ENCODE assay signal across 20 mouse cellular contexts in genomic region chr15:102080429-102080828, GRCm38 (mm10). TPM values are rescaled to one million over a fixed set of nuclear protein-coding genes. Genes with fewer than 3 reads are reported as not detected.
DNase-seq lines count a peak whose midpoint lies in the region; ATAC-seq and TF ChIP-seq lines count a peak whose summit lies in the region.
"Had no signal": no experiment of that assay in that cellular context is flagged by ENCODE, and none has a peak within 500 bp of the region (broad histone marks: within the 10 kb centered on the region; RNA-seq: fewer than 3 reads in every experiment).

No protein-coding gene starts in this region.

- TF ChIP-seq EP300 in CH12.LX (IDR thresholded peaks at IDR 0.05; ENCODE audit: low read length) = no peak

- in situ Hi-C loops in CH12.LX (cut with MboI; ENCODE audit: low pct_ligation_motif_present, low pct_unique_long_range_greater_than_20kb, low sequenced_read_pairs) = no loop called here

- H3K36me3 ChIP-seq in forebrain, postnatal 0 days (ENCODE audit: insufficient read depth) = peaks cover 30% of the 10 kb centered on the region
- peaks cover 36% of the 10 kb centered on the region for H3K36me3 ChIP-seq in forebrain, embryonic 13.5 days (ENCODE audit: poor library complexity, severe bottlenecking)
- H3K36me3 ChIP-seq in CH12.LX (replicated peaks in 1 of 2; ENCODE audit: control insufficient read depth in 1 of 2, insufficient read depth in 1 of 2, low read length in 1 of 2) = peaks cover 39 to 77% of the 10 kb centered on the region in 2 experiments
- peaks cover 20% of the 10 kb centered on the region for H3K36me3 ChIP-seq in intestine, postnatal 0 days (ENCODE audit: control insufficient read depth, insufficient read depth)

- peaks cover 7% of the 10 kb centered on the region for H3K4me1 ChIP-seq in forebrain, postnatal 0 days (ENCODE audit: insufficient read depth)
- peaks cover 10% of the 10 kb centered on the region for H3K4me1 ChIP-seq in forebrain, embryonic 13.5 days
- H3K4me1 ChIP-seq in CH12.LX (ENCODE audit: control insufficient read depth in 1 of 2, insufficient read depth in 2 of 2) = peaks cover 7 to 65% of the 10 kb centered on the region in 2 experiments
- H3K4me1 ChIP-seq in intestine, postnatal 0 days (replicated peaks; ENCODE audit: control insufficient read depth, insufficient read depth, low read length) = no peaks in the 10 kb centered on the region

- no peak overlapping the region for H3K4me3 ChIP-seq in forebrain, postnatal 0 days (ENCODE audit: low read depth, low read length)
- H3K4me3 ChIP-seq in forebrain, embryonic 13.5 days = no peak overlapping the region
- no peak overlapping the region for H3K4me3 ChIP-seq in layer of hippocampus, adult 2 months
- no peak overlapping the region for H3K4me3 ChIP-seq in CH12.LX (replicated peaks in 1 of 3; ENCODE audit: low read depth in 2 of 3, low read length in 2 of 3, poor library complexity in 1 of 3)
- H3K4me3 ChIP-seq in intestine, postnatal 0 days (ENCODE audit: low read depth, low read length) = no peak overlapping the region
- H3K4me3 ChIP-seq: heart, embryonic 12.5 days; limb, embryonic 13.5 days had no signal

- no peak overlapping the region for H3K27ac ChIP-seq in forebrain, postnatal 0 days (ENCODE audit: low read depth, low read length)
- no peak overlapping the region for H3K27ac ChIP-seq in forebrain, embryonic 13.5 days
- no peak overlapping the region for H3K27ac ChIP-seq in layer of hippocampus, adult 2 months
- 0 out of 2 replicates have a peak overlapping the region, but pooled peaks have one; percentile 26 for H3K27ac ChIP-seq in CH12.LX (ENCODE audit: insufficient read depth, low read depth)
- H3K27ac ChIP-seq in intestine, postnatal 0 days (ENCODE audit: low read depth, low read length) = no peak overlapping the region
- H3K27ac ChIP-seq: limb, embryonic 13.5 days; liver, embryonic 14.5 days had no signal

- no peak for DNase-seq in forebrain, postnatal 0 days
- no peak for DNase-seq in layer of hippocampus, adult 2 months (ENCODE audit: low spot score in 2 of 2)
- no peak for DNase-seq in layer of hippocampus, postnatal 25 days (ENCODE audit: extremely low spot score in 1 of 2, low spot score in 1 of 2)
- peak; percentile 74 for DNase-seq in CH12.LX (ENCODE audit: extremely low read depth)
- no peak for DNase-seq in adrenal gland, adult 2 months
- DNase-seq: adrenal gland, postnatal 25 days; cerebellum, adult 11-12 months; cerebellum, postnatal 14 days; kidney, adult 8-10 months; kidney, postnatal 4 days; lung, postnatal 14 days; retina, postnatal 1 day; thymus, postnatal 4 days had no signal

- H3K9ac ChIP-seq in forebrain, postnatal 0 days = no peak overlapping the region
- no peak overlapping the region for H3K9ac ChIP-seq in forebrain, embryonic 13.5 days
- peak overlapping the region; percentile 28; the same call in 1 of the 2 replicates for H3K9ac ChIP-seq in CH12.LX (ENCODE audit: insufficient read depth, low read depth)
- H3K9ac ChIP-seq in intestine, postnatal 0 days (ENCODE audit: low read depth, low read length) = no peak overlapping the region
- H3K9ac ChIP-seq: heart, embryonic 12.5 days; limb, embryonic 13.5 days; liver, embryonic 14.5 days had no signal

- WGBS in forebrain, postnatal 0 days = 58% methylated on average over 2 of the region's 2 CpGs
- WGBS in forebrain, embryonic 13.5 days = 73% methylated on average over 2 of the region's 2 CpGs
- 62% methylated on average over 2 of the region's 2 CpGs for whole genome bisulfite sequencing in intestine, postnatal 0 days

- TF ChIP-seq RAD21 in CH12.LX (IDR thresholded peaks at IDR 0.05; ENCODE audit: low read depth, low read length) = no peak; the same call in 1 of the 2 replicates

- 0 out of 2 replicates have a peak, but pooled peaks have one; percentile 23 for TF ChIP-seq POLR2A in CH12.LX (IDR thresholded peaks at IDR 0.05; ENCODE audit: low read depth, low read length)

- dilution Hi-C loops in CH12.LX (cut with MboI; ENCODE audit: extremely low pct_ligation_motif_present, extremely low pct_unique_long_range_greater_than_20kb, low sequenced_read_pairs) = no loop called here

- no peak overlapping the region for H3K4me2 ChIP-seq in forebrain, postnatal 0 days (ENCODE audit: low read depth)
- no peak overlapping the region for H3K4me2 ChIP-seq in forebrain, embryonic 13.5 days
- peak overlapping the region; percentile 51 for H3K4me2 ChIP-seq in CH12.LX (ENCODE audit: insufficient read depth, low read depth, poor library complexity, severe bottlenecking)
- no peak overlapping the region for H3K4me2 ChIP-seq in intestine, postnatal 0 days (replicated peaks; ENCODE audit: low read depth)
- H3K4me2 ChIP-seq: heart, embryonic 12.5 days; limb, embryonic 13.5 days had no signal

- H3K27me3 ChIP-seq in forebrain, postnatal 0 days (ENCODE audit: insufficient read depth, low read length) = no peaks in the 10 kb centered on the region
- no peaks in the 10 kb centered on the region for H3K27me3 ChIP-seq in forebrain, embryonic 13.5 days
- H3K27me3 ChIP-seq in CH12.LX (replicated peaks) = no peaks in the 10 kb centered on the region
- H3K27me3 ChIP-seq in intestine, postnatal 0 days (replicated peaks; ENCODE audit: control insufficient read depth, insufficient read depth, low read length) = no peaks in the 10 kb centered on the region
- H3K27me3 ChIP-seq: heart, embryonic 12.5 days; limb, embryonic 13.5 days had no signal

- ATAC-seq in forebrain, postnatal 0 days = no peak
- ATAC-seq in forebrain, embryonic 13.5 days = no peak
- no peak for ATAC-seq in intestine, postnatal 0 days
- ATAC-seq in erythroid progenitor cell, adult 5-6 weeks (replicated peaks; ENCODE audit: low FRiP score, poor library complexity, severe bottlenecking) = no peak
- ATAC-seq: hindbrain, embryonic 16.5 days had no signal

- peaks cover 88% of the 10 kb centered on the region for H3K79me2 ChIP-seq in CH12.LX (replicated peaks; ENCODE audit: control insufficient read depth, extremely low read depth, insufficient read depth, poor library complexity, severe bottlenecking)

- TF ChIP-seq CTCF in forebrain, postnatal 0 days (IDR thresholded peaks at IDR 0.05; ENCODE audit: low read depth) = peak; percentile 31
- TF ChIP-seq CTCF in layer of hippocampus, adult 2 months (conservative IDR thresholded peaks at IDR 0.05) = peak; percentile 54
- peak; percentile 16 to 45; a peak in 3 of 4 replicates for TF ChIP-seq CTCF in CH12.LX (conservative IDR thresholded peaks at IDR 0.05 in 1 of 2, IDR thresholded peaks at IDR 0.05 in 1 of 2; ENCODE audit: low read depth in 2 of 2, low read length in 2 of 2)
- peak; percentile 48 for TF ChIP-seq CTCF in intestine, postnatal 0 days (IDR thresholded peaks at IDR 0.05; ENCODE audit: low read depth)

- H3K9me3 ChIP-seq in forebrain, postnatal 0 days (ENCODE audit: low read length) = no peaks in the 10 kb centered on the region
- no peaks in the 10 kb centered on the region for H3K9me3 ChIP-seq in forebrain, embryonic 13.5 days (replicated peaks)
- H3K9me3 ChIP-seq in CH12.LX (replicated peaks; ENCODE audit: low read length) = no peaks in the 10 kb centered on the region
- H3K9me3 ChIP-seq in intestine, postnatal 0 days (ENCODE audit: control insufficient read depth) = no peaks in the 10 kb centered on the region
- H3K9me3 ChIP-seq: heart, embryonic 12.5 days; limb, embryonic 13.5 days had no signal

RNA-seq across cellular contexts. Expression of gene Eif4b, which starts 6.9 kb away (rescaled TPM):
- total RNA-seq in forebrain, postnatal 0 days (2014; rRNA removed) = 187 and 194 TPM in 2 replicates
- 69.7 and 72.8 TPM in 2 replicates for polyA plus RNA-seq in forebrain, postnatal 0 days (2015; fragmentation: Nextera tagmentation; extraction: Ambion mirVana)
- polyA plus RNA-seq in forebrain, embryonic 13.5 days (2015; fragmentation: Nextera tagmentation; extraction: Ambion mirVana) = 90.5 and 102 TPM in 2 replicates
- total RNA-seq in layer of hippocampus, adult 2 months (2021) = 100 to 1,000 TPM; 196 to 199 TPM
- 100 to 1,000 TPM; 182 to 188 TPM for total RNA-seq in layer of hippocampus, postnatal 25 days (2021)
- total RNA-seq in CH12.LX (2012; rRNA removed) (507 and 555 TPM in 2 replicates), CH12.LX (2014; rRNA removed) (492 and 536 TPM in 2 replicates)
- 652 and 950 TPM in 2 replicates for polyA plus RNA-seq in CH12.LX (2012; ENCODE audit: insufficient read length, low read depth)
- 47.8 and 53.0 TPM in 2 replicates for polyA plus RNA-seq in intestine, postnatal 0 days (2015; fragmentation: Nextera tagmentation; extraction: Ambion mirVana)
- total RNA-seq in erythroid progenitor cell, adult 5-6 weeks (2015; ENCODE audit: low replicate concordance) = 34.2 and 49.9 TPM in 2 replicates
- 89.8 and 92.8 TPM in 2 replicates for total RNA-seq in erythroid progenitor cell, adult 5-6 weeks (2017; ENCODE audit: low replicate concordance)
- 100 to 1,000 TPM; 230 to 238 TPM for total RNA-seq in adrenal gland, adult 2 months (2021)
- 28.8 and 43.7 TPM in 2 replicates for polyA plus RNA-seq in adrenal gland, adult 2 months (2012; rRNA removed)

RNA-seq across cellular contexts. Expression of gene Tns2, which starts 19.8 kb away (rescaled TPM):
- total RNA-seq in forebrain, postnatal 0 days (2014; rRNA removed) = 7.0 and 8.4 TPM in 2 replicates
- 2.8 and 5.0 TPM in 2 replicates for polyA plus RNA-seq in forebrain, postnatal 0 days (2015; fragmentation: Nextera tagmentation; extraction: Ambion mirVana)
- 4.5 and 6.7 TPM in 2 replicates for polyA plus RNA-seq in forebrain, embryonic 13.5 days (2015; fragmentation: Nextera tagmentation; extraction: Ambion mirVana)
- 10 to 100 TPM; 18.4 to 25.0 TPM for total RNA-seq in layer of hippocampus, adult 2 months (2021)
- 10 to 100 TPM; 13.3 to 15.0 TPM for total RNA-seq in layer of hippocampus, postnatal 25 days (2021)
- total RNA-seq in CH12.LX (2012; rRNA removed) (0.08 and 0.13 TPM in 2 replicates), CH12.LX (2014; rRNA removed) (not detected in 2 replicates)
- 0.34 and 0.49 TPM in 2 replicates for polyA plus RNA-seq in CH12.LX (2012; ENCODE audit: insufficient read length, low read depth)
- 11.7 and 15.0 TPM in 2 replicates for polyA plus RNA-seq in intestine, postnatal 0 days (2015; fragmentation: Nextera tagmentation; extraction: Ambion mirVana)
- total RNA-seq in erythroid progenitor cell, adult 5-6 weeks (2015; ENCODE audit: low replicate concordance) = 0.36 TPM in 1 of 2 replicates, not detected in the other
- not detected in 2 replicates for total RNA-seq in erythroid progenitor cell, adult 5-6 weeks (2017; ENCODE audit: low replicate concordance)
- 10 to 100 TPM; 75.2 to 91.8 TPM for total RNA-seq in adrenal gland, adult 2 months (2021)
- 101 and 107 TPM in 2 replicates for polyA plus RNA-seq in adrenal gland, adult 2 months (2012; rRNA removed)

RNA-seq across cellular contexts. Expression of gene Krt18, which starts 52.4 kb away (rescaled TPM):
- total RNA-seq in forebrain, postnatal 0 days (2014; rRNA removed) = 3.4 and 4.3 TPM in 2 replicates
- polyA plus RNA-seq in forebrain, postnatal 0 days (2015; fragmentation: Nextera tagmentation; extraction: Ambion mirVana) = 7.0 and 9.5 TPM in 2 replicates
- 2.4 and 6.3 TPM in 2 replicates for polyA plus RNA-seq in forebrain, embryonic 13.5 days (2015; fragmentation: Nextera tagmentation; extraction: Ambion mirVana)
- under 1 TPM; 0.32 to 0.67 TPM for total RNA-seq in layer of hippocampus, adult 2 months (2021)
- total RNA-seq in layer of hippocampus, postnatal 25 days (2021) = under 1 TPM; 0.17 to 0.26 TPM
- total RNA-seq in CH12.LX (2012; rRNA removed) (0.13 and 0.21 TPM in 2 replicates), CH12.LX (2014; rRNA removed) (not detected in 2 replicates)
- polyA plus RNA-seq in CH12.LX (2012; ENCODE audit: insufficient read length, low read depth) = not detected in 2 replicates
- polyA plus RNA-seq in intestine, postnatal 0 days (2015; fragmentation: Nextera tagmentation; extraction: Ambion mirVana) = 364 and 368 TPM in 2 replicates
- total RNA-seq in erythroid progenitor cell, adult 5-6 weeks (2015; ENCODE audit: low replicate concordance) = 1.7 TPM in 1 of 2 replicates, not detected in the other
- total RNA-seq in erythroid progenitor cell, adult 5-6 weeks (2017; ENCODE audit: low replicate concordance) = 0.26 TPM in 1 of 2 replicates, not detected in the other
- 1 to 10 TPM; 1.6 to 2.5 TPM for total RNA-seq in adrenal gland, adult 2 months (2021)
- polyA plus RNA-seq in adrenal gland, adult 2 months (2012; rRNA removed) = 0.61 and 1.1 TPM in 2 replicates

RNA-seq across cellular contexts. Expression of gene Spryd3, which starts 55.6 kb away (rescaled TPM):
- 90.6 and 110 TPM in 2 replicates for total RNA-seq in forebrain, postnatal 0 days (2014; rRNA removed)
- 76.5 and 95.6 TPM in 2 replicates for polyA plus RNA-seq in forebrain, postnatal 0 days (2015; fragmentation: Nextera tagmentation; extraction: Ambion mirVana)
- 21.7 and 25.4 TPM in 2 replicates for polyA plus RNA-seq in forebrain, embryonic 13.5 days (2015; fragmentation: Nextera tagmentation; extraction: Ambion mirVana)
- 100 to 1,000 TPM; 151 to 155 TPM for total RNA-seq in layer of hippocampus, adult 2 months (2021)
- 100 to 1,000 TPM; 149 to 154 TPM for total RNA-seq in layer of hippocampus, postnatal 25 days (2021)
- 21.6 and 24.7 TPM in 2 replicates for total RNA-seq in CH12.LX (2012; rRNA removed)
- total RNA-seq in CH12.LX (2014; rRNA removed) = 19.6 and 21.5 TPM in 2 replicates
- 25.7 and 33.5 TPM in 2 replicates for polyA plus RNA-seq in CH12.LX (2012; ENCODE audit: insufficient read length, low read depth)
- 26.3 and 26.7 TPM in 2 replicates for polyA plus RNA-seq in intestine, postnatal 0 days (2015; fragmentation: Nextera tagmentation; extraction: Ambion mirVana)
- total RNA-seq in erythroid progenitor cell, adult 5-6 weeks (2015; ENCODE audit: low replicate concordance) = 2.5 and 5.4 TPM in 2 replicates
- 2.3 and 16.0 TPM in 2 replicates for total RNA-seq in erythroid progenitor cell, adult 5-6 weeks (2017; ENCODE audit: low replicate concordance)
- total RNA-seq in adrenal gland, adult 2 months (2021) = 10 to 100 TPM; 27.4 to 48.9 TPM
- 38.3 and 48.4 TPM in 2 replicates for polyA plus RNA-seq in adrenal gland, adult 2 months (2012; rRNA removed)
